Mouse (Mus musculus): ENCODE data around the gene Pfn3. TPM values are rescaled to one million over a fixed set of nuclear protein-coding genes. Genes with fewer than 3 reads are reported as not detected.

Pfn3 gene
- total RNA-seq, 2 experiments from 2014 or later = not detected

GRCm38 (mm10) chr13:55430566-55430965 is 15.5 kb upstream of the Pfn3 start:
- no peak for DNase-seq

- DNase-seq = peak; percentile 85 to 93
These were observed 14.3 kb upstream of the Pfn3 start for GRCm38 (mm10) chr13:55429226-55429888.

- DNase-seq = no peak
These were observed 11.6 kb upstream of the Pfn3 start, which contains the start of gene F12 for GRCm38 (mm10) chr13:55426613-55427012. Gene F12 (minus strand): TSS chr13:55426793.

GRCm38 (mm10) chr13:55420933-55421800 is 6.1 kb upstream of the Pfn3 start:
- peak; percentile 82 to 85 for DNase-seq

GRCm38 (mm10) chr13:55420018-55420932 is 5.2 kb upstream of the Pfn3 start:
- DNase-seq = no peak

GRCm38 (mm10) chr13:55419142-55419541 is 4.1 kb upstream of the Pfn3 start:
- no peak for DNase-seq

GRCm38 (mm10) chr13:55418004-55418403 is 3.0 kb upstream of the Pfn3 start:
- DNase-seq = peak; percentile 89 to 97

GRCm38 (mm10) chr13:55413333-55413732 is 1.7 kb downstream of the Pfn3 start:
- no peak for DNase-seq

- no peak for DNase-seq
These were observed 2.3 kb downstream of the Pfn3 start for GRCm38 (mm10) chr13:55412643-55413307.

GRCm38 (mm10) chr13:55411826-55412225 is 3.2 kb downstream of the Pfn3 start:
- no peak for DNase-seq

GRCm38 (mm10) chr13:55408546-55409120 is 6.4 kb downstream of the Pfn3 start:
- no peak for DNase-seq

GRCm38 (mm10) chr13:55407341-55407740 is 7.7 kb downstream of the Pfn3 start:
- DNase-seq = no peak

- no peak for DNase-seq
These were observed 9.1 kb downstream of the Pfn3 start for GRCm38 (mm10) chr13:55405783-55406390.

GRCm38 (mm10) chr13:55404853-55405782 is 9.9 kb downstream of the Pfn3 start:
- peak; percentile 78 to 84 for DNase-seq

GRCm38 (mm10) chr13:55403935-55404852 is 10.8 kb downstream of the Pfn3 start:
- no peak for DNase-seq

- no peak for DNase-seq
These were observed 11.8 kb downstream of the Pfn3 start for GRCm38 (mm10) chr13:55403266-55403665.

GRCm38 (mm10) chr13:55400039-55400346 is 15.0 kb downstream of the Pfn3 start:
- DNase-seq = no peak

GRCm38 (mm10) chr13:55399300-55400038 is 15.6 kb downstream of the Pfn3 start:
- DNase-seq = no peak

Measured in heart, adult 18-20 months (tissue).